Mouse (Mus musculus) layer of hippocampus, adult 18-20 months (tissue): Measurements from ENCODE around the gene Tbck. TPM values are rescaled to one million over a fixed set of nuclear protein-coding genes. Genes with fewer than 3 reads are reported as not detected.
A peak's percentile ranks its signal among the peaks of the same experiment; 100 is the strongest.

ENCODE experiments used
- DNase-seq, 2 experiments: peaks; one replicate each; pipeline ENCODE4 v3.0.0; 2022; ENCODE audit warnings: low spot score in 2 of 2
- total RNA-seq, 2 experiments: library from RNA; stranded (reverse); gene quantifications; 2 replicates each; pipeline ENCODE4 v1.2.3; 2021

The Tbck gene
- total RNA-seq, 2 experiments from 2014 or later, result 33.2 to 34.6 TPM

- DNase-seq, result no peak
These were observed 135.5 kb downstream of the Tbck start for GRCm38 (mm10) chr3:132819408-132819807.

GRCm38 (mm10) chr3:132831179-132831873 lies 147.4 kb downstream of the Tbck start:
- no peak for DNase-seq

GRCm38 (mm10) chr3:132835118-132835794 lies 151.3 kb downstream of the Tbck start:
- no peak for DNase-seq

GRCm38 (mm10) chr3:132837134-132837533 lies 153.2 kb downstream of the Tbck start:
- no peak for DNase-seq

- no peak for DNase-seq
These were observed 154.9 kb downstream of the Tbck start for GRCm38 (mm10) chr3:132838656-132839417.

GRCm38 (mm10) chr3:132839516-132839915 lies 155.6 kb downstream of the Tbck start:
- no peak for DNase-seq

- no peak for DNase-seq
These were observed 158.7 kb downstream of the Tbck start for GRCm38 (mm10) chr3:132842676-132843075.

- peak in 1 of 2 experiments; percentile 69 for DNase-seq
These were observed 165.7 kb downstream of the Tbck start for GRCm38 (mm10) chr3:132849669-132850068.

- no peak for DNase-seq
These were observed 166.5 kb downstream of the Tbck start for GRCm38 (mm10) chr3:132850431-132850830.

- DNase-seq, result no peak
These were observed 167.5 kb downstream of the Tbck start for GRCm38 (mm10) chr3:132851417-132851816.

- no peak for DNase-seq
These were observed 168.1 kb downstream of the Tbck start for GRCm38 (mm10) chr3:132851841-132852728.

- no peak for DNase-seq
These were observed 170.3 kb downstream of the Tbck start for GRCm38 (mm10) chr3:132854271-132854670.

GRCm38 (mm10) chr3:132855458-132856212 lies 171.7 kb downstream of the Tbck start:
- no peak for DNase-seq

GRCm38 (mm10) chr3:132856651-132857050 lies 172.7 kb downstream of the Tbck start:
- no peak for DNase-seq

GRCm38 (mm10) chr3:132858849-132859248 lies 174.9 kb downstream of the Tbck start:
- no peak for DNase-seq

GRCm38 (mm10) chr3:132859573-132859972 lies 175.6 kb downstream of the Tbck start:
- no peak for DNase-seq

GRCm38 (mm10) chr3:132860796-132861195 lies 176.9 kb downstream of the Tbck start:
- DNase-seq, result no peak

- peak in 1 of 2 experiments; percentile 40 for DNase-seq
These were observed 179.9 kb downstream of the Tbck start for GRCm38 (mm10) chr3:132863843-132864242.

- peak in 1 of 2 experiments; percentile 34 for DNase-seq
These were observed 180.5 kb downstream of the Tbck start for GRCm38 (mm10) chr3:132864329-132864919.

- DNase-seq, result no peak
These were observed 181.0 kb downstream of the Tbck start for GRCm38 (mm10) chr3:132864986-132865385.
